Mouse (Mus musculus) heart, postnatal 25 days (tissue): ENCODE data around the gene Zfp148. TPM values are rescaled to one million over a fixed set of nuclear protein-coding genes. Genes with fewer than 3 reads are reported as not detected.
"Not testable (repeated sequence)": the region's sequence is repeated elsewhere in the genome, so short reads cannot be mapped to it uniquely, and the experiment has no call there.

Source experiments
- DNase-seq: peaks from one replicate; pipeline ENCODE4 v3.0.0; 2022; ENCODE audit warnings: low spot score
- intact Hi-C: fragments of 180-260 bp; cut with DNase I; formaldehyde crosslinking; loops from one replicate; pipeline ENCODE4 v1.15.1; 2025
- total RNA-seq, 2 experiments: library from RNA; stranded (reverse); gene quantifications; 2 replicates each; pipeline ENCODE4 v1.2.3; 2021

The Zfp148 gene
- total RNA-seq, 2 experiments from 2014 or later = 36.1 to 38.0 TPM

- intact Hi-C loops = loop anchor here (5.0 kb wide), 1 partner anchor 44 kb away; no protein-coding TSS in a partner anchor
- DNase-seq = no peak
Observed at GRCm38 (mm10) chr16:33441065-33441464, 60.4 kb downstream of the Zfp148 start.

DNA sequence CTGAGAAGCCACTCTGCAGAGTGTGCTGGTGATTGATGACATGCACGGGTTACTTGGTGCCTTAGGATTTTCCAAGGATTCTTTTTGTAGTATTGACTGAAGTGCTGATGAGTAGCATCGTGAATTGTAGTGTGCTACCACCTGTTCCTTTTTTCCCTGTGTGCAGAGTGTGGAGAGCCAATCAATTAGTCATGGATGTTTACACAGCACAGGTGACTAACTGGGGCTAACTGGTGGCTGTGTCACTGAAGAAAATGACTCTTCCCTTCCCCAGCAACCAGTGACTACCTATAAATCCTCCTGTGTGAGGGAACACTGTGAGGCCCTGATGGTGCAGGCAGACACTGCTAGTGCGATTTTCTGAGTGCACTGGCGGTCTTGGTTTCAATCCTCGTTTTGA is 66.2 kb downstream of the Zfp148 start:
- intact Hi-C loops = no loop called here
- DNase-seq = no peak

DNA sequence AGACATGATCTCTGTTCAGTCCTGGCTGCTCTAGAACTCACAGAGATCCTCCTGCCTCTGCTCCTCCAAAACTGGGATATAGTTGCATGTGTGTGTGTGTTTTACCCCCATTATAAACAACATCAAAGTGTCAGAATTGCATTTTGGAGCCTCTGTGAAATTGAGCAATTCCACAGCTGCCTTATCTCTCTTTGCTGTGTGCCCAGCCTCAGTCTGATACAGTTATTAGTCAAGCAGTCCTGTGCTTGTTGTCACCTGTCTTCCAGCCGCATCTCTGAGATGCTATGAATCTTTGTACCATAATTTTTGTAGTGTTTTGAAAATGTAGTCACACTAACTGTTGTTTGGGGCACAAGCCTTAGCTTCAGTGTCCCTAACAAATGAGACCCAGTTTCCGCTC is 73.2 kb downstream of the Zfp148 start:
- no peak for DNase-seq
- intact Hi-C loops = no loop called here

DNA sequence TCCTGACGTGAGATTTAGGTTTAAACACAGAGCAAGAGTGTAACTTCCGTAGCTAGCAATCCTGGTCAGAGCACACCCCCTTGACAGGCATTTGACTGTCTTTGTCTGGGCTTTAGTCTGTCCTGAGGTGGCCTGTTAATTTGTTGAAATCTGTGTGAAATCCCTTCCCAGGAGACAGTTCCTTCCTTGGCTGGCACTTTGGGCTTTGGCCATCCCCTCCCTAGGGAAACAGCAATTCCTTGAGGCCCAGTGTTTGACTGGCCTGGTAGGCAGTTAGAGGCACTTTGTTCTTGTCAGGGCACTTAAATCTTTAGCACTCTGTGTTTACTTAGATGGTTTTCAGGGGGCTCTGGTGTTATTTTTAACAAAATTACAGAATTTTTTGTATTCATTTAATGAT is 73.7 kb downstream of the Zfp148 start:
- intact Hi-C loops = no loop called here
- DNase-seq = no peak

DNA sequence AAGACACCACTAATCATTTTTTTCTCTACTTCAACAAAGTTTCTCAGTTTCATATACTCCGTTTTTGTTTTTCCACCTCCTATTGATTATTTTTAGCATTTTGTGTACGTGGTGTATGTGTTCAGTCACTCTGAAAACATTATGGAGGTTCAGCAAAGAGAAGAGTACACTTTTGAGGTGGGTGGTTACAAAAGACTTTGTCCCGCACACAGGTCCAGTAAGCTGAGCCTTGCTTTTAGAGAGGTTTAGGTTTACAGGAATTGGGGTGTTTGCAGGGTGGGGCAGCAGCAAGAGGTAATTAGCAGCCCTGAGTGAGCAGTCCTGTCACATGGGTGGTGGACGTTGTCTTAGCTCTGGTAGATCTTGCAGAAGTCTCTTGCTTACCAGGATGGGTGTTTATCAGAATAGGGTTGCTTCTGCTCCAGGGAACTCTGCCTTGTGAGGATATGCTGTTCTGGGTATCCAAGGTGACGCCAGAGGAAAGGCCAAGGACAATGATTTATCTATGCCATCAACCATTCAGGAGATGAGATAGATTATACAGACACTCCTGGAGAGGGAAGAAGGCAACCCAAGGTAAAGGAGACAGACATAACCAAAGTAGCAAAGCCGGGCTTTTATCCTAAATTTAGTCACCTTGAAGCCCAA is 74.8 kb downstream of the Zfp148 start:
- intact Hi-C loops = no loop called here
- no peak for DNase-seq

DNA sequence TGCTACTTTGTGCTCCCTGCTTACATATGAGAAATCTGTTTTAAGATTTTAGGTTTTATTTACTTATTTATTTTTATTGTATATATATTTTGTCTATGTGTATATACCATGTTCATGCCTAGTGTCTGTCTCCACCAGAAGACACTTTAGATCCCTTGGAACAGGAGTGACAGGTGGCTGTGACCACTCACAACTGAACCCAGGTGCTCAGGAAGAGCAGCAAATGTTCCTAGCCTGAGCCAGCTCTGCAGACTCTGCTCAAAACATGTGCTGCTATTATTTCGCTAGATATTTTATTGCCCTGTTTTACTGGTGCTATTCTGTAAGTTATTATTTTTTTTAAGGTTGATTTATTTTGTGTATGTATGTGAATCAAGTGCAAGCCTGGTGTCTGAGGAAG is 78.5 kb downstream of the Zfp148 start:
- intact Hi-C loops = no loop called here
- DNase-seq = no peak

DNA sequence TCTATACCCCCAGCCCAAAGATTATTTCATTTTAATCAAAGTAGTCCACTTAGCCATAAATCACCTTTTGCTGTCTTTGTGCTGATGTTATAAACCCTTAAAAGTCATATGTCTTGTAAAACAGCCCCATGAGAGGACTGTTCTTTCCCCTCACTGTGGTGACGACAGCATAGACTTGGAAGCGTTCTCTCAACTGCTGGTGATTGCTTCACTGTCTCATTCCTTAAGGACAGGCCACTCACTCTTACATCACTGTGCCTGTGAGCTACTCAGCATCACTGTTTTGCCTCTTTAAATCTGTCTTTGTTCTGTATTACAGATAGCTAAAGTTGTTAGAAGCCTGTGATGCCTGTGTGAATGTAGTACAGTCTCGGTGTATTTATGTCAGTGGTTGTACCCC is 80.8 kb downstream of the Zfp148 start:
- DNase-seq = no peak
- intact Hi-C loops = loop anchor here (5.0 kb wide), 1 partner anchor 79 kb away; the partner anchor contains the start of gene Zfp148

GRCm38 (mm10) chr16:33464509-33465241 is 84.0 kb downstream of the Zfp148 start:
- intact Hi-C loops = loop anchor here (5.0 kb wide), 1 partner anchor 82 kb away; the partner anchor contains the start of gene Zfp148
- no peak for DNase-seq

GRCm38 (mm10) chr16:33465242-33465614 is 84.6 kb downstream of the Zfp148 start:
- no peak for DNase-seq
- intact Hi-C loops = no loop called here

DNA sequence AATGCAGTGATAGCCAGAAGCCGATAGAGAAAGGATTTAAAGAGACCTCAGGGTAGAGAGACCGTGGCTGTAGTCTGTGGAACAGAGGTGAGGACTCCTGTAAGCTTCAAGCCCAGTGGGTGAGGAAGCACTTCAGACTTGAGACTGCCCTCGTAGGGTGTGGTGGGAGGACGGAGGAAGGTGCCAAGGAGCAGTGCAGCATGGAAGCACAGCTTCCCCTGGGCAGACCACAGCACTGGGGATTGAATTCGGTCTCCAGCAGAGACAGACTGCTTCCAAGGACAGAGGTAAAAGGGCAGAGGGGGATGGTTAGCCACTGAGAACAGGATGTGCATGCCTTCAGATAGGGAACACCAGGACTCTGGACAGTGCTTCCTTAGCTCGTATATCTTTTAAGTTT is 86.8 kb downstream of the Zfp148 start:
- no peak for DNase-seq
- intact Hi-C loops = no loop called here

DNA sequence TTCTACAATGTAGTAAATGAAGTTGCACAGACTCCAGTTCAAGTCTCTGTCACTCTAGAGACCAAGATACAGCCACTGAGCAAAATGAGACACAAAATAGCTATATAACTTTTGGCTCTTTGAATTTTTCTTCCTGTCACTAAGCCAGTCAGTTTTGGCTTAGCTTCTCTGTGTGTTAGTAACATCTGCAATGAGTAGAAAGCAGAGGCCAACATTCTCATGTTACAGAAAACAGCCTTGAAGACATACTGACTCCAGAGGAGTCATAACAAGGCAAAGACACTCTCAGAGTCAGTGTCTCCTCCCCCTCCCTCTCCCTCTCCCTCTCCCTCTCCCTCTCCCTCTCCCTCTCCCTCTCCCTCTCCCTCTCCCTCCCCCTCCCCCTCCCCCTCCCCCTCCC is 89.3 kb downstream of the Zfp148 start:
- intact Hi-C loops = no loop called here

DNA sequence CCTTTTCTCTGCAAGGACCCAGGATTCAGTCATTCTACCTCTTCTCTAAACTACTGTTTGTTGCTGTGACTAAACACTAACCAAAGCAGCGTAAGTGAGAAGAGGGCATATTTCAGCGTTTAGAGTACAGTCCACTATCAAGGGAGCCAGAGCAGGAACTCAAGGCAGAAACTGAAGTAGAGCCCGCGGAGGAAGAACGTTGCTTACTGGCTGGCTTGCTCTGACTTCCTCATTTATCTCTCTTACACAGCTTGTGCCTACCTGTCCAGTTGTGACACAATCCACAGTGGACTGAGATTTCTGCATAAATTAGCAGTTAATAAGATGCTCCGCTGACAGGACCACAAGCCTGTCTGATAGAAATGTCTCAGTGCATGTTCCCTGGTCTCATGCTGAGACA is 93.7 kb downstream of the Zfp148 start:
- no peak for DNase-seq
- intact Hi-C loops = no loop called here

More for the DNA sequence above, 89.3 kb downstream of the Zfp148 start:
- DNase-seq = no peak

- DNase-seq = no peak
- intact Hi-C loops = no loop called here
Observed at GRCm38 (mm10) chr16:33479926-33480325, 99.3 kb downstream of the Zfp148 start.

- intact Hi-C loops = no loop called here
- no peak for DNase-seq
Observed at GRCm38 (mm10) chr16:33481148-33481547, 100.5 kb downstream of the Zfp148 start.

DNA sequence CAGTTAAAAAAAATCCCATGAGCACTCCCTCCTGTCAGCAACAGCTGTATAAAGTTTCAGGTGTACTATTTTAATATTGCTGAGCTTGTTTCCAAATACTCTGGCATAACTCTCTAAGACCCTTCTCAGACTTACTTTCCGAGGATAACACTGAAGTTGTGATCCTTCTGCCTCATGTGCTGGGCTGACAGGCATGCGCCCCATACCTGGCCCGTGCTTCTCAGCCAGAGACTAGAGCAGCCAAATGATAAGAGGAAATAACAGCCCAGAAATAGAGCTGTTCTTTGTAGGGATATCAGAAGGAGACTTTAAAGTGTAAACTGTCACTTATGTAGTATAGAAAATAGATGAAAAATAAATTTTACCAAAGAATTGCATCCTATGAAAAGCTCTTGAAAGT is 101.7 kb downstream of the Zfp148 start:
- DNase-seq = no peak
- intact Hi-C loops = no loop called here

DNA sequence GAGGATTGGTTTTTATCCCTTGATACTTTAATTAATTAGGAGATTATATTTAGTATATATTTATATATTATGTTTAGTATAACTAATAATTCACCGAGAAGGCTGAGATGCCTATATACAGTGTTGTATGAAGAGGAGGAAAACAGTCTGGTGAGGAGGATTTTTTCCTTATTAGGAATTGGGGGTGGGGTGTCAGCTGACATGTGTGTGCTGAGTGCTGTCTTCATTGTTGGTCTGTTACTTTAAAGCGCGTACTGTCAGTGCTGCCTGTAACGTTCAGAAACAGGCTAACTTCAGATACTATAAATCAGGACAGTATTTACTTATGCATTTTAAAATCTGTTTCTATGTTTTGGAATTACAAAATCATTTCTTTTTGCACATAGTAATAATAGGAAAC is 107.1 kb downstream of the Zfp148 start:
- DNase-seq = no peak
- intact Hi-C loops = no loop called here

- DNase-seq = no peak
- intact Hi-C loops = no loop called here
Observed at GRCm38 (mm10) chr16:33494374-33494773, 113.7 kb downstream of the Zfp148 start.

DNA sequence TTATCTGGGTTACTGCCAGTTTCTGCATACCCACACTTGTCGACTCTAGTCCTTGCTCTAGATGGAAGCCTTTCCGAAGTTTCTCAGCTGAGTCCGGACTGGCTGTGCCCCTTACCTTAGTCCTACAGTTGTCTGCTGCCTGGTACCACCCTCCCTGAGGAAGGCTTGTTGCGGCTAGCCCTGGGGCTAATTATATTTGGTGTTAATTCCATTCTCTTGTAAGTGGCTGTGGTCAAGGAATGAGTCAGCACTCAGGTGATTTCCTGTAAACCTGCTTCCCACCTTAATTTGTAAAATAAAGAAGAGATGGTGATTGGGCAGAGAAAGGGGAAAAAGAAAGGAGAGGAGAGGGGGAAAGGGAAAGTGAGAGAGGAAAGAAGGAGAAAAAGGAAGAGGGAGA is 127.4 kb downstream of the Zfp148 start:
- DNase-seq = no peak
- intact Hi-C loops = no loop called here

GRCm38 (mm10) chr16:33509231-33509630 is 128.6 kb downstream of the Zfp148 start:
- DNase-seq, intact Hi-C loops: not testable (repeated sequence)

DNA sequence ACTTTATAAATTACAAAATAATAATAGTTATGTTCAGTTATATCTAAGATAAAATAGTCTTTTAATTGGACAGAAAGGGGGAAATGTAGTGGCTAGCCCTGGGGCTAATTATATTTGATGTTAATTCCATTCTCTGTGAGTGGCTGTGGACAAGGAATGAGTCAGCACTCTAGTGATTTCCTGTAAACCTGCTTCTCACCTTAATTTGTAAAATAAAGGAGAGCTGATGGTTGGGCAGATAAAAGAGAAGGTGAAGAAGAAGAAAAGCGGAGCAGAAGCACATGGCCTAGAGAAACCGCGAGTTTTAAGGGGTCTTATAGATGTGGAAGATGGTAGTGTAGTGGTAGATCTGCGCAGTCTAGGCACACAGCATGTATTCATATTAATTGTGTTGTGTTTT is 130.2 kb downstream of the Zfp148 start:
- intact Hi-C loops = not testable (repeated sequence)

GRCm38 (mm10) chr16:33512555-33512954 is 131.9 kb downstream of the Zfp148 start:
- no peak for DNase-seq
- intact Hi-C loops = no loop called here

More for the DNA sequence above, 130.2 kb downstream of the Zfp148 start:
- not testable (repeated sequence) for DNase-seq
